Mouse (Mus musculus) yolk sac, embryonic 10.5 days (tissue): ENCODE results near the gene Lrrc4.

Source experiments
- DNase-seq: peaks from one replicate; pipeline ENCODE4 v3.0.0-alpha.2; 2017; ENCODE audit warnings: low spot score

Lrrc4 gene

DNA sequence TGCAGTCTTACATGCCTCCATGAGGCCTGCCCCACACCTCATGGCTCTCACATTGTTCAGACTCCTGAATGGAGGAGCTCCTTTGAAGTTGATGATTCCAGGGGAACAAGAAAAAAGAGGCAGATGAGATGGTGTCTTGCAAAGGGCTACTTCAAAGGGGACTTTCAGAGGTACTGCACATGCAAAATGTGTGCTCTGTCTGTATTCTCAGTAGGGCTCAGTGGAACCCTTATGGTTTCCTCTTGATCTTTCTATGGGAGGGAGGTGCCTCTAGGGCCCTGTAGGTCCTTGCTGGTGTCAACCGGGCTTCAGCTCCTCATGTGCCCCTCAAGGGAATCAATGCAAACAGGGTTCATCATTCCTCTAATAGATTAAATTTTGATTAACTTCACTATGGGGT is 159.2 kb downstream of the Lrrc4 start:
- DNase-seq, result no peak

DNA sequence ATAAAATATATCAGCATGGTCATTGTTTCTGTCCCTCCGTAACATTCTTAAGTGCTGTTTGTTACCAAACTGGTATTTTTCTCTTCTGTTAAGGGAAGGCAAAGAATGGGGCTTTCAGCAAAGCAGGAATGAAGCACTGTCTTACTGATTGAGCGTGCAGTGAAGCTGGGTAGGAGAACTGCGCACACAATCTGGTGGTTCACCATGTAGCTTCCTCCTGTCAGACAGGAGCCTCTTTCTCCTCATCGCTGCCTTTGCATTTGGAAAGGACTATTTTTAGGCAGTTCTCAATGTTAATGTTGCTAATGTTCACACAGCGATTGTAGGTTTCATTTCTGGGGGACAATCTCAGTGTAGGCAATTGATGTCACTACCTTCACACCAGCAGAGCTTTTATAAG is 162.3 kb downstream of the Lrrc4 start:
- DNase-seq, result no peak

DNA sequence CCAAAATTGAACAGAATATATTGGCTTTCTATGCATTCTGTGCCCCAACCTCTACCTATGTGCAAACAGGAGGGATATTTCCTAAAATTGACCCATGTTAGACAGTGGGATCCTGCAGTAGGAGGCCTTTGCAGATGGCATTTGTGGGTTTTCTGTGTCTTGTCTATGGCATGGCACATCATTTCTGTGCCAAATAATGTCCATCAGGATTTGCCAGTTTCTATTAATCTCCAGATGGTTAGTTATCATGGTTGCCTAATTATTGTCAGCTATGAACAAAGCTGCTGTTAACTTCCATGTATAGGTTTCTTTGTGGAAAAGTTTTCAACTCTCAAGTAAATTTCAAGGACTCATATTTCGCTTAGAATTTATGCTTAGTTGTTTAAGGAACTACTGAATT is 164.0 kb downstream of the Lrrc4 start:
- DNase-seq, result no peak

DNA sequence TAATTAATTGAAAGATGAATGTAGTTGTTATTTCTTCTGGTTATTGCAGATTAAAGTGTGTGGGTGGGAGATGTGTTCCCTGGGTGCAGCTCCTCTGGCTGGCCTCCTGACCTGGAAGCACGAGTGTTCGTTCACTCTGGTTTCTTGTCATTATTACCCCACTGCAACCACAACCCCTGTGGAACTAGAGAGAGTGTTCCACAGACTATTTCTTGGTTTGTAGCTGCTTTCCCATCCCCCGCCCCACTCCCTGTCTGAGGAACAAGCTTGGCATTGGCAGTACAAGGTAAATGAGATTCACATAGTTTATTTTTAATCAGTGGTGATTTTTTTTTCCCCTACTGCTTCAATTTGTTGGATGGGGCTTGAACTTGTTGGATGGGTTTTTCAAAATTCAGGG is 166.8 kb downstream of the Lrrc4 start:
- no peak for DNase-seq

DNA sequence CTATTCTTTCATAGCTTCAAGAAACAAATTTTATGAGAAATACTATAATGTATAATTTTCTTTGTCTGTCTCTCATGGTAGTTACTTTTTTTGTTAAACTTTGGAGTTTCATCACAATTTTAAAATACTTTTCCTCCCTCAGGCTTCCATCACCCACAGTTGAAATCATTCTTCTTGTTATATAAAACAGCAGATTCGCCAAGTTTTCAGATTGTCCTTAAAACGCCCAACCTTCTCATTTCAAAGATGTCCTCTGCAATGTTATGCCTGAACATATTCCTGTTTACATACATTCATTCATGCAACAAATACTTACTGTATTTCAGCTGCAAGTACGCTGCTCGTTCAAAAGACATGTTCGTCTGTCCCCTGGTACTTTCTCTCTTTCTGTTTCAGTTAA is 167.9 kb downstream of the Lrrc4 start:
- no peak for DNase-seq

DNA sequence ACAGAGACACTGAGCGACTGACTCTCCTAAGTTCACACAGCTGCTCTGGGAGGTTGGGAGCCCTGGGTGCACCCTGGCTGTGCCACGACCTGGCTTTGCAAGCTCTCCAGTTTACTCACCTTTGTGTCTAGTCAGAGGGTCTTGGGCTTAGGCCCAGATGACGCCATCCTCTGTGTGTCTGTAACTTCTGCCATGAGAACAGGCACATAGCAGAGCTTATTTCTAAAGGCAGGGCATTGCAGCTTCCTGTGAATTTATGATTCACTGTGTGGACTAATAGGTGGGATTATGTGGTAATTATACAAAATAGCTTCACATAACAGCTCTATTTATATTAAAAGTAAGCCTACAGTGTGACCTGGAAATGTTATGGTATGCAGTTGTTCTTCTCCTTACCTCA is 168.5 kb downstream of the Lrrc4 start:
- no peak for DNase-seq

DNA sequence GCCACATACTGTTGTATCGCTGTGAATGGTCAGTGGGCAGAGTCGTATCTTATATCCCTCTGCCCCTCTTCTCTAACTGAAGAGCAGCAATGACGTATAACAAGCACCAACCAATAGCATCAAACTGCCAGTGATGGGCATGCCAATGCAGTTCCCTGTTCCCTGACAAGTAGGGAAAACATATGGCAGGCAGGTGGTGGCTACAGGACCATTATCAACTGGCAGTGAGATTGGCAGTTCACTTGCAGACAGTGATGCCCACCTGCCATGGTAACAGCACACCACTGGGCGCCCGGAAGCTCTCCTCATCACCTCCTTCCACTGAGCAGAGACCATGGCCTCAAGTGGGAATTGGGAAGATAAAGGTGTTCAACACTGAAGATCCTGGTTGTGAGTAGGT is 175.0 kb downstream of the Lrrc4 start:
- no peak for DNase-seq

DNA sequence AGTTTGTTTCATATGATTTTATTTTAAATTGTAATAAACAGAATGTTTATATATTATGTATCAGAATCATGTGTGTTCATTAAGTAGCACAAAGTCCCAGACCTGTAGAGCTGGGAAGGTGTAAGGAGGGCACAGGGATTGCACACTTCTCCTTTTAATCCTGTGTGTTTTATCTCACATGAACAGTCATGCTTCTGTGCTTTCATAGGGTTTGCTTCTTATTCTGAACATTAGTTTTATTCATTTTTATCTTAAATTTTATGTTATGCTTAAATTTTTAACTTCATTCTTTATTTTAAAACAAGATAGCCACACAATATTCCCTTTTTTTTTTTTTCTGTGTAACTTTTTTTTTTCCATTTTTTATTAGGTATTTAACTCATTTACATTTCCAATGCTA is 186.3 kb downstream of the Lrrc4 start:
- DNase-seq, result no peak

DNA sequence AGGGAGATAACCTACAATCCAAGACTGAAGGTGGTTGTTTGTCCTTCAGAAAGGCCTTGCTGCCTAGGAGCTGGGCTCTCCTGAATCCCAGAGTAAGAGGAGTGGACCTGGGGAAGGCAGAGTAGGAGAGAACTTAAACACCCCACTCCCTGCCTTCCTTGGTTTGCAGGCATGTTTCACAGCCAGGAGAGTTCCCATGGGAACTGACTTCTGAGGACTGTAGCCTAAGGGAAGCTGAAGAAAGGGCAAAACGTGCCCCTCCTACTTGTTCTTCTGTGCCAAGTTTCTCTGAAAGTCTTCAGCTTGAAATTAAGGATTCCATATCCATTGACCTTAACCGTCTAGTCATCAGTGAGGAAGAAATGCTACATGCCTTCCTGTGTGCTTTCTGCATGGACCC is 188.6 kb downstream of the Lrrc4 start:
- DNase-seq, result no peak

DNA sequence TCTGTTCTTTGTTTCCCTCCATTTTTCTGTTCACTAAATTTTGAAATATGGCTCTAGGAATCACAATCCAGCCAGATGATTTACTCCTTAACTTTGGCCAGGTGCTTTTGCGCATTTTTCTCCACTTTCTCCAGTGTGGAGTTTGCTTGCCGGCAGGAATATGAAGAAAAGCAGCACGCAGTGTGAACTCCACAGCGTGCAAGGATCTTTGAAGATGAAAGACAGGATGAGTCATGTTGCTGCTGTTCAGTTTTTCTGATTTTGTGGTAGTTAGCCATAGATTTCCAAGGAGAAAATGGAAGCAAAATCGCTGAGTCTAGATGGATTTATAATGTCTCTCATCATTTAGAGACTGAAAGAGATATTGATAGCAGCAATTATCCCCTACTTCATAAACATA is 191.5 kb downstream of the Lrrc4 start:
- no peak for DNase-seq

DNA sequence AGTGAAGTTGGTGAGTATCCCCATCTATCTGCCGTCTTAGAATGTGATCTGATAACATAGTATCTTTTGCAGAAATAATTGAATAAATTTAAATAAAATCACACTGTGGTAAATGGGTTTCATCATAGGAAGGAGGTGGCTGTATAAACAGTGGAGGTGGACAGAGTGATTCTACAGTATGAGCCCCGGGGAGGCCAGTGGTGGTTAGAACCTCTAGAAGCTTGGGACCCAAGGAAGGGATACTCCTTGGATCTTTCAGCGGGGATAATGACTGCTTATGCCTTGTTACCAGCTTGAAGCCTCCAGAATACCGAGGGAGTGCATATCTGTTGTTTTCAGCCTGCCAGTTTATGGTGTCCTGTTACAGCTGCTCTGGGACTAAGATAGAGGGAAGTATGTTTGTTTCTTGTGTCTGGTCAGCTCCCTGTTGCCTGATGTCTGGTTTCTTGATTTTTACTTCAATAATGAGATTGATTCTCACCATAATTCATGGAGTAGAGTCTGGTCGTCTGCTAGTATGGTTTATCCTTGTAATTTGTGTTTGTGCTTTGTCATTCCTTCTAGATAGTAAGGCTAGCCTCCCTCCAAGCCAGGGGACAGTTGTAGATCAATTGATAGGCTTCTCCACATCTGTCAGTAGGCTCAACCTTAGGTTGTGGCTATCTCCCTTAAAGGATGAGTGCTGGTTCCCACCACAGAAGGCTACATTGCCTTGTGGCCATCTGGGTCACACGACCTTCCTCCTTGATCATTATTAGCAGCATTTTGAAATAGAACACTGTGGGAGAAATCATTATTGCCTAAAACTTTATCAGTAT is 195.8 kb downstream of the Lrrc4 start:
- DNase-seq, result no peak

DNA sequence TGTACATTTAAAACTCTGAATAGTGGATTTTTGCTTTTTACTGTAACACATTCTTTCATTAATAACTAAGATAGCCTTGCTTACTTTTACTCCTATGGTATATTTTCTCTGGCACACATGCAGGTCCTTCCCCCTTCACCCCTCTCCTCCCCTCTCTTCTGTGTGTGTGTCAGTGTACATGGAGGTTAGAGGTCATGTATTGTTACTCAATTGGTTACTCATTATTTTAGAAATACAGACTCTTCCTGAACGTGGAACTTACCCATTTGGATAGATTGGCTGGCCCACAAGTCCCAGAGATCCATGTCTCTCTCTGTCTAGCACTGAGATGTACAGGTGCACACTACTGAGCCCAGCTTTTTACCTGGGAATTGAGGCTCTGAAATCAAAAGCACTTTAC is 196.5 kb downstream of the Lrrc4 start:
- DNase-seq, result no peak

DNA sequence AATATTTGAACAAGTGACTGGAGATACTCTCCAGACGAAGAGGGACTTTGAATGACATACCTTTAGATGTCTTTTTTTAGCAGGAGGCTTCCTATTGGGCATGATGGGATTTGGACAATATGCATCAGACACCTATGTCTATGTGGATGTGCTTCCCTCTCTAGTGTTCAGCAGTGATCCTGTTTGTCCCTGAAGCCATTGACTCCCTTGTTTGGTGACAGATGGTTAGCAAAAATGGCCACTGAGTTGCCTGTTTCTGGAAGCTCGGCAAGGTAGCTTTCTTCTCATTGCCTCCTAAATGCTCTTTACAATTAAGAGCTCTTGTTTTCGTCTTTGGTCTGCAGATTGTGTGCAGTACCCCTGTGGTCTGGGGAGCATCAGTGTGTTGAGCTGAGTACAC is 197.9 kb downstream of the Lrrc4 start:
- DNase-seq, result no peak

DNA sequence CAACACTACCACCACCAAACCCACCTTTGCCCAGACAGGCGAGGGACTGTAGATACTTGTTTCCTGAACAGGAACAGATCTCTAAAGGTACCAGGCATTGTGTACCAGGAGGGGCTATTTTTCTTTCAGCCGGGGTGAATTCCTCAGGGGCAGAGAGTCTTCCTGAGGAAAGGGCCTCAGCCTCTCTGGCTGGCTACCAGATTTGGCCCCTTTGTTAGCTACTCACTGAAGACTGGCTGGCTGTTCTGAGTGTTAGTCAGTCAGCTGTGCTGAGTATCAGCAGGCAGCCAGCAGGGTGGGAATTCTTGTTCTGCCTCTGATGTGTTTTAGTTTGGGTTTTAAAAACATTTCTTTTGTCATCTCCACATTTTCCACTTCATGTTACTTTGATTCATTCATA is 198.4 kb downstream of the Lrrc4 start:
- no peak for DNase-seq

DNA sequence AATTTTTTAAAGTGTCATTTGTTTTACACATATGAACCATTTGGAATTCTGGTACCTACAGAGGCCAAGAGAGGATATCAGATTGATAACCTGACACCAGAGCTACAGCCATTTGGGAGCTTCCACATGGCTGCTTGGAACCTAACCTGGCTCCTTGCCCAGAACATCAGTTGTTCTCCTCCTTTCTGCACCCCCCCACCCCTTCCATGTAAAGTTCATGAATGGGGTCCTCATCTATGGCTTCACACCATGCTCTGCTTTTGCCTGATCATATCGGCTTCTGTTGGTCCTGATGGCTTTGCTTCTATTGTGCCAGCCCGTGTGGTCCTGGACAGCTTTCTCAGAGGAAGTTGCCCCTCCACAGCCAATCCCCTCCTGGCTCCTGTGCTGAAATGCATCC is 200.6 kb downstream of the Lrrc4 start:
- no peak for DNase-seq

DNA sequence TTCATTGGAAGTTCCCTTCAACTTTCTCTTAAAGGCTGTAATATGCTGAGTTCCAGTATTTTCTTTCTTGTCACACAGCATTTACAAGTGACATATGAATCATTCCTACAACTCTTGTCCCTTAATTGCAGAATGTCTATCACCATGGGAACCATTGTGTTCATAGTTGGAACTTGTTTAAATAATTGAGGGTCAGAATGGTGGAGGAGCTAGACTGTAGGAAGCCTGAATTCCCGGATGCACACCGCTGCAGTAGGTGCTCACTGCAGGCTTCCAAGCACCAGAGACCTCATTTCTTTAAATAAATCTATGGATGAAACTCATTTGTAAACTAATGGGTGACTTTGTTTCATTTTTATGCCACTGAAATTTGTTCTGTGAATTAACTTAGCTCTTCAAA is 201.7 kb downstream of the Lrrc4 start:
- DNase-seq, result no peak

DNA sequence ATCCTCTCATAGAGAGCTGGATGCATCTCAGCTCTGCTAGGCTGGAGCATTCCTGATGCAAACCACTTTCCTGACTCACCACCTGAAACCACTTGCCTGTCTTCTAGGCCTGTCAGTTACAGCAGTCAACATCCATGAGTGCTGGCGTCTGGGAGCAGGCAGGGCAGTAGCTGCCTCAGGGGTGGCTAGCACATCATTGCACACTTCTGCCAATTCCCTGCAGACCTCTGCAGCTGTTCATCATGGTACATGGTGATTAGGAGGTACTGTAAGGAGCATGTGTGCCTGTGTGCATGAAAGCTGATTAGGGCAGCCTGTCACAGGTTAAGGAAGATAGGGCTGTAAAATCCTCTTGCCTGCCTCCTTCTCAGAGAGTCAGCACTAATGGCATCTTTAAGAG is 203.1 kb downstream of the Lrrc4 start:
- DNase-seq, result no peak

DNA sequence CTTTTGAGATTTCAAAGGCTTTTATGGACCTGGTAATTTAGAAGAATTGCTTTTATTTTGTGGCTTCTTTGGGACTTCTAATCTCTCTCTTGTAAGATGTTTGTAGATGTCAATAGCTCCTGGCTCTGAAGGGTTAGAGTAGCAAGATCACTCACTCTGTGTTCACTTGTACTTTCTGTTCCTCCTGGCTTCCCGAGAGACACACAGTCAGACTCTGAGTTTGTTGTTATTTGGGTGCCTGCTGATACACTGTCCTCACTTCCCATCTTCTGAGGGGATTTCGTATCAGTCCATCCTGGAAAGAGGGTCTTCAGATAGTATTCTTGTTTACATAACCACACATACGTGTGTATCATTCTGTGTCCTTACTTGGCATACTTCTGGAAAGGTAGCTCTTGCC is 208.6 kb downstream of the Lrrc4 start:
- DNase-seq, result no peak

DNA sequence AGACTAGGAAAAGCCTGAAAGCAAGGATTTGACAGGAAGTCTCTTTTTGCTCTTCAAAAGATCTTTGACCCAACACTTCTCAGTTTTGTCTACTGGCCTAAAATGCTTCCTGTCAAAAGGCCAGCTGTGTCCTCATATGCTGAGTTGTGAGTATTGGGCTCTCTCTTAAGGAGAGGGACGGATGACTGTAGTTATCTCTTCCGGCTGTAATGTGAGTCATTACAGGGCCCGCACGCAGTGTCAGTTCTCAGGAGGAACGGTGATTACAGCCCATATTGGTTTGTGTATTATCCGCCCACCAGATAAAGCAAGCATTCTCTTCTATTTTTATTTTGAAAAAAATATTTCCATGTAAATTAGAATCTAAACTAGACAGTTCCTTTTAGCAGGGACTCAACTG is 209.0 kb downstream of the Lrrc4 start:
- DNase-seq, result no peak

DNA sequence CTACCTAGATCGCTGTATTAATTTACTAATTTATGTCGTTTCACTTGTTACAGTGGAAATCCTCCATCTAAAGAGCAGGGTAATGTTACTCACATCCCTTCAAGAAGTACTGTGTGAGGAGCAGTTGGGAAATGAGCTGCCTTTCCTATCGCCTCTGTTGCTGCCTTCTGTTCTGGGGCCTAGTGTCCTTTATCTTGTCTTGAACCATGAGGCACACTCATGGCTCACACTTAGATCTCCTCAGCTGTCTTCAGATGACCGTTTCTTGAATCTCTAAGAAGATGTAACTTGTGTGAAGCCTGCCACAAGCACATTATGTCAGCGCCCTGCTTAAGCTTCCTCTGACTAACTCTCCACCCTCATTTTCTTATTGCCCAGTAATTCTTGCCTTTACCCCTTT is 209.6 kb downstream of the Lrrc4 start:
- no peak for DNase-seq

DNA sequence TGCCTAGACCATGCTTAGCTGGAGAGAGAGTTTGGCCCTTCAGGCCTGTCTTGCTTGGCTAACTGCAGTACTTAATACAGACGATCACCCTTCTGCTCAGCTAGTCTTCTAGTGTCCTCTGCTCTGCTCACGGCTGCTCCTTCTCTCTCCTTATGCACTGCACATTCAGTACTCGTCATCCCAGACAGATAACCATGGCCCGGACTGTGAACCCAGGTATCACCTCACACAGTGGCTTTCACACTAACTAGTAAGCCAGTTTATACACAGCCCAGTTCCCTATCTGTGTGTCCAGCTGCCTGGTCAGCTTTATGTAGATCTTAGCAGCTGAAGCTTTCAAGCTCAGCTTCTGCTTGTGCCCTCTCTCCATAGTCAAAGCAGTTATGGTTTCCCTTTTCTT is 210.1 kb downstream of the Lrrc4 start:
- DNase-seq, result peak; percentile 59

DNA sequence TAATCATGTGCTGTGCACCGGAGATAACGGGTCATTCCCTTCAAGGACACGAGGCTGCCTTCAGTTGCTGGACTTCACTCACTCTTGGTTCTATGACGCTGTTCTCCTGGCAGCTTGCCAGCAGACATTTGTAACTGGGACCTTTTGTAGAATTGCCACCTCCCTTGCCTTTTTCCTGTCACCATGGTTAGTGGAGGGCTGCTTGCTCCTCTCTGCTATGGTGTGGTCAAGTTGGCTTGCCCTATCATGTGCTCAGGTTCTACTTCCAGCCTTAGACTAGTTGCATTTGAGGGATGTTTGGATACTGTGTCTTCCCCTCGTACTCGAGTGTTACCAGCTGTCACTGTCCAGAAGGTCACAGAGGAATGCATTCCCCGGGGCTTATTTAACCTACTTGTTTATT is 212.8 kb downstream of the Lrrc4 start:
- DNase-seq, result peak; percentile 77

DNA sequence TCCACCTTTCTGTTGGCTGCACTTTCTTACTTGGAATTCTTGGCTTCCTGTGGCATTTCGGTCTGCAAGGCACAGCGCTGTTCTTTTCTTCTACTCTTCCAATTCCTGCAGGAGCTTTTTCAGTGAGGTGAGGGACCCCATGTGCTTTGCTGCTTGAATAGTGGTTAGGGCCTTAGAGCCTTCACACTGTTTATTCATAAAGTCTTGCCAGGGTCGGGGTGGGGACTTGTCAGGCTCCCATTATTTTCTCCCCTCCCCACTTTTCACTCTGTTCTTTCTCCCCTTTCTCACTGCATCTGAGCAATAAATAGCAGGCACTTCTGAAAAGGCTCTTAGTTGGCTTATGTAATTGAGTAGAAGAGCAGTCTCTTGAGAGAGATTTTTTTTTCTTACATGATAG is 213.2 kb downstream of the Lrrc4 start:
- DNase-seq, result no peak

DNA sequence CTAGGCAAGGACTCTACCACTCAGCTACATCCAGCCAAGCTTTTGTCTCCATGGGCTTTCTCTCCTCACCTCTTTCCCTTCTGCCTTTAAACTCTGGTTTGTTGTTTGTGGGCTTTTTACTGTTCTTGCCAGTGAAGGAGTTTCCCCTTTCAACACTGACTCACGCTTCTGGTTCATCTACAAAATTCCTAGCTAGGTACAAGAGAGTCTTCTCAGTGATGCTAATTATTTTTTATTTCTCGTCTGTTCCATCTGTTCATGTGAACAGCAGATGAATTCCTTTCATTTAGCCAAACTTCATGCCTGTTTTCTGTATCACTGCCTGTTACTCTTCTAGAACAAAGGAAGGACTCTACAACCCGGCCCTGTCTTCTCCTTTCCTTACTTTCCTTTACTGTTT is 215.6 kb downstream of the Lrrc4 start:
- DNase-seq, result no peak

DNA sequence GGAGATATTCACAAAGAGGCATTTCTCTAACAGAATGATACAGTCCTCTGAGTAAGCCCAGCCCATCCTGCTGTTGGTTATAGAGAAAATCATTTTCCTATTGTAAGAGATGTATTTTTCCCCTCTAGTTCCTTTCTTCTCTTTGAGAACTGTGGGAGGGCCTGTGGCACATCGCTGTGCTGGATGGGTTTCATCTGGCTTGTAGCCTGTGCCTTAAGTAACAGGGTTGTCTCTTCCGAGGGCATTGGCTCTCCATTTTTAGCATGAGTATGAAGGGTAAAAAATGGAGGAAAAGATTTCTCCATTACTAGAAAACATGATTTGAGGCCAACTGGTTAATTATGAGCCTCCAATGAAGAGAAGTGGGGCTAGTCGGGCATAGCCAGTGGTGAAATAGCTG is 216.1 kb downstream of the Lrrc4 start:
- DNase-seq, result no peak
